Mouse (Mus musculus): ENCODE results near the gene Slc35f1. TPM values are rescaled to one million over a fixed set of nuclear protein-coding genes. Genes with fewer than 3 reads are reported as not detected.

The Slc35f1 gene
- total and polyA plus RNA-seq, 2 experiments: not detected

DNA sequence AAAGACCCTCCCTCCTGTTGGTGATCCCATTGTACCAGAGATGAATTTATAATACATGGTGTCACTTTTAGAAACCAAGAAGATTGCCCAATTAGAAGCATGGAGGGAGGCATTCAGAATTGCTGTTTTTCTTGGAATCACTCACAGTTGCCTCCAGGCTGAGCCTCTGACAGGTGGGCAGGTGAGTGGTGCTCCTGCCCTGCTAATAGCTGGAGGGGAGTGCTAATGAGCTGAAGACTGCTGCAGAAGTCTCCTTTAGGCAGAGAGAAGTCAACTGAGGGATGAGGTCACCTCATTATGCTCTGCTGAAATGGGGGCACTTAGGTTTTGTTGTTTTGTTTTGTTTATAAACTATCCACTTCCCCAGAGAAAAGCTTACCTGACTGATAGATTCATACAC, 355.6 kb downstream of the Slc35f1 start:
- Histone ChIP-seq H3K27me3 (ENCODE audit: control insufficient read depth, insufficient read depth, low read length) (no peaks in the 10 kb centered on the region; the same call in 1 of the 2 replicates), H3K4me3 (ENCODE audit: insufficient read depth, low read depth, low read length) (no peak overlapping the region), H3K36me3 (ENCODE audit: control insufficient read depth, insufficient read depth, low read length) (no peaks in the 10 kb centered on the region), H3K9ac (ENCODE audit: low read depth, low read length) (no peak overlapping the region), H3K27ac (replicated peaks; ENCODE audit: insufficient read depth, low read depth, low read length) (no peak overlapping the region), H3K4me1 (ENCODE audit: control insufficient read depth, insufficient read depth, low read length) (no peaks in the 10 kb centered on the region), H3K79me2 (ENCODE audit: control insufficient read depth, insufficient read depth, low read length) (no peaks in the 10 kb centered on the region)
- no peak for DNase-seq (ENCODE audit: extremely low read depth, low read depth, low spot score)
- TF ChIP-seq POLR2A (IDR thresholded peaks at IDR 0.05; ENCODE audit: extremely low read depth, insufficient read depth, low read length): no peak
- no peak for TF ChIP-seq CTCF (IDR thresholded peaks at IDR 0.05; ENCODE audit: low read depth, low read length)

DNA sequence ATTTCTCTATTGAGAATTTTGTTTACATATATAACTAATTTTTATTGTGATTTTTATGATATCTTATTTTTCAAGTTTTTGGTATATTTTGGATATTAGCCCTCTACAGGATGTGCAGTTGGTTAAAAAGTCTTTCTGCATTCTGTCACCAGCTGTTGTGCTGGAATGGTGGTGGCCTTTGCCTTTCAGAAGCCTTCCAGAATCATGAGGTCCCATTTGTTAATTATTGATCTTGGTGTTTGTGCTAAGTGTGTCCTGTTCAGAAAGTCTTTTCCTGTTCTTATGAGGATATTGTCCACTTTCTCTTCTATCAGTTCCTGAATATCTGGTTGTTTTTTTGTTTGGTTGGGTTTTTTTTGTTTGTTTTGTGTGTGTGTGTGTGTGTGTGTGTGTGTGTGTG, 362.2 kb downstream of the Slc35f1 start:
- Histone ChIP-seq H3K79me2 (ENCODE audit: control insufficient read depth, insufficient read depth, low read length) (no peaks in the 10 kb centered on the region), H3K4me3 (ENCODE audit: insufficient read depth, low read depth, low read length) (no peak overlapping the region), H3K4me1 (ENCODE audit: control insufficient read depth, insufficient read depth, low read length) (no peaks in the 10 kb centered on the region), H3K9ac (ENCODE audit: low read depth, low read length) (no peak overlapping the region), H3K27me3 (ENCODE audit: control insufficient read depth, insufficient read depth, low read length) (no peaks in the 10 kb centered on the region), H3K27ac (replicated peaks; ENCODE audit: insufficient read depth, low read depth, low read length) (no peak overlapping the region), H3K36me3 (ENCODE audit: control insufficient read depth, insufficient read depth, low read length) (no peaks in the 10 kb centered on the region)
- TF ChIP-seq POLR2A (IDR thresholded peaks at IDR 0.05; ENCODE audit: extremely low read depth, insufficient read depth, low read length) (no peak), CTCF (IDR thresholded peaks at IDR 0.05; ENCODE audit: low read depth, low read length) (no peak)
- DNase-seq (ENCODE audit: extremely low read depth, low read depth, low spot score): peak; percentile 1

DNA sequence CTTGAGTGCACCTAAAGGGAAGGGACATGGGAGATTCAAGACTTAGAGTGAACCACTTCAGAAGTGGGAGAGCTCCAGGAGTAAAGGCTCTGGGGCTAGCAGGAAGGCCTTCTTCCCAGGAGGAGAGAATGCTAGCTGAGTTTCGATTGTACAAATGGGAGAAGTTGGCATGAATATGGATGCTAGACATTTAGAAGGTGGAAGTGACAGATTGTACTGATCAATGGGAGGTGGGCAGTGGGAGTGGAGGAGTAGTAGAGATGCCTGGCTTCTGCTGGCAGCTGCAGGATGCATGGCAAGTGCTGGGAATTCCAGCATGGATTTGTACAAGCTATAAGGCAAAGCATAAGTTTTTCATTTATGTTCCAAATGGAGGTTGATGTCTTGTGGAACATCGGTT, 370.4 kb downstream of the Slc35f1 start:
- H3K9ac ChIP-seq (ENCODE audit: low read depth, low read length): no peak overlapping the region
- no peaks in the 10 kb centered on the region for H3K79me2 ChIP-seq (ENCODE audit: control insufficient read depth, insufficient read depth, low read length)
- no peaks in the 10 kb centered on the region for H3K4me1 ChIP-seq (ENCODE audit: control insufficient read depth, insufficient read depth, low read length)
- no peak overlapping the region for H3K4me3 ChIP-seq (ENCODE audit: insufficient read depth, low read depth, low read length)
- no peak for DNase-seq (ENCODE audit: extremely low read depth, low read depth, low spot score)
- WGBS: 72% methylated on average over 2 of the region's 2 CpGs
- no peak for TF ChIP-seq POLR2A (IDR thresholded peaks at IDR 0.05; ENCODE audit: extremely low read depth, insufficient read depth, low read length)
- TF ChIP-seq CTCF (IDR thresholded peaks at IDR 0.05; ENCODE audit: low read depth, low read length): no peak
- H3K27me3 ChIP-seq (ENCODE audit: control insufficient read depth, insufficient read depth, low read length): no peaks in the 10 kb centered on the region
- H3K36me3 ChIP-seq (ENCODE audit: control insufficient read depth, insufficient read depth, low read length): no peaks in the 10 kb centered on the region
- no peak overlapping the region for H3K27ac ChIP-seq (replicated peaks; ENCODE audit: insufficient read depth, low read depth, low read length)

DNA sequence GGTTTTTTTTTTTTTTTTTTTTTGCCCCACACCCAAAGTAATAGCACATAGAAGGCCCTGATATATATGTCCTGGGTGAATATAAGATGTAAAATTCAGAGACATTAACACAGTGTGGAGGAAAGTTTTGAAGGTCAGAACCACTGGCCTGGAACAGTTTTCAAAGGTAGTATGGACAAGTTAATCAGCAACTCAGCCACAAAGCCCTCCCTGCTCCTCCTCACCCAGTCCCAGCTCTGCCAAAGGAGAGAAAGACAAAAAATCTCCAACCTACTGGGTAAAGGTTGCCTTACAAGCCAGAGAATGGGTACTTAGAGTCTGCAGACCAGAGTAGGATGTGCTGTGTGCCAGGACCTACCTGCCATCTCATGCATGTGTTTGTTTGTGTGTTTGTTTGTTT, 372.4 kb downstream of the Slc35f1 start:
- TF ChIP-seq CTCF (IDR thresholded peaks at IDR 0.05; ENCODE audit: low read depth, low read length) (no peak), POLR2A (IDR thresholded peaks at IDR 0.05; ENCODE audit: extremely low read depth, insufficient read depth, low read length) (no peak)
- H3K27ac ChIP-seq (replicated peaks; ENCODE audit: insufficient read depth, low read depth, low read length): no peak overlapping the region
- no peak overlapping the region for H3K4me3 ChIP-seq (ENCODE audit: insufficient read depth, low read depth, low read length)
- no peaks in the 10 kb centered on the region for H3K27me3 ChIP-seq (ENCODE audit: control insufficient read depth, insufficient read depth, low read length)
- no peaks in the 10 kb centered on the region for H3K36me3 ChIP-seq (ENCODE audit: control insufficient read depth, insufficient read depth, low read length)
- H3K79me2 ChIP-seq (ENCODE audit: control insufficient read depth, insufficient read depth, low read length): no peaks in the 10 kb centered on the region
- no peak overlapping the region for H3K9ac ChIP-seq (ENCODE audit: low read depth, low read length)
- H3K4me1 ChIP-seq (ENCODE audit: control insufficient read depth, insufficient read depth, low read length): no peaks in the 10 kb centered on the region
- DNase-seq (ENCODE audit: extremely low read depth, low read depth, low spot score): no peak

DNA sequence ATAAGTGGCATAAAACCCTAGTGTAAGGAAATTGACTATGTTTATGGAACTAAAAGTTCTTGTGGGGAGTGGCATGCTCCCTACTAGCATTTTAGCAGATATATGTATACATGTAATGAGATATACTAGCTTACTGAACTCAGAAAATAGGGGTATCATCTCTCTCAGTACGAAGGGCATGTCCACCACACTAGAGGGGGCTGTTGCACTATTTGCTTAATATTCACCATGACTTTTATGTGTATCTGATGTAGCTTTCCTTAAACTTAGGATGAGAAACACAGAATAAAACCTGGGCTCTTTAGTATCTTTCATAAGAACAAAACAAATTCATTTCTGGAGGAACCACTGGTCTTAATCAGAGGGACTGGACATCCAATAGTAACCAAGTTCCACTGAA, 397.5 kb downstream of the Slc35f1 start:
- TF ChIP-seq CTCF (IDR thresholded peaks at IDR 0.05; ENCODE audit: low read depth, low read length) (no peak), POLR2A (IDR thresholded peaks at IDR 0.05; ENCODE audit: extremely low read depth, insufficient read depth, low read length) (no peak)
- no peak for DNase-seq (ENCODE audit: extremely low read depth, low read depth, low spot score)

DNA sequence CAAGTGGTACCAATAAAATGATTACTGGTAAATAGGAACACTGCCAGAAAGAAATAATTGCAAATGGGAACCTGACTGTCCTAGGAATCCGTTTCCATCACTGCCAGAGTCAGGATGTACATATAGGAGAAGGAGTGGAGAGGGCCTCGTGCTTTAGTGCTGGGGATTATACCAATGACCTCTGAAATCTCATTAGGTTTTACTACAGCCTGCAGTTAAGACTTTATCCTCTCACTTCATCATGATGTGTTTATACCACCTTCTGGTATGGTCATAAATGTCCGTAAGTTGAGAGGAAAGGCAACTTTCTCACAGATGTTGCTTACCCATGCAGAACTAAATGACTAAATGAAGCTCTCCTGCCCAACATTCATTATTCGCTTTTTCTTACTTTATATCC, 401.2 kb downstream of the Slc35f1 start:
- H3K4me3 ChIP-seq (ENCODE audit: insufficient read depth, low read depth, low read length): no peak overlapping the region
- H3K79me2 ChIP-seq (ENCODE audit: control insufficient read depth, insufficient read depth, low read length): no peaks in the 10 kb centered on the region
- no peak overlapping the region for H3K9ac ChIP-seq (ENCODE audit: low read depth, low read length)
- TF ChIP-seq POLR2A (IDR thresholded peaks at IDR 0.05; ENCODE audit: extremely low read depth, insufficient read depth, low read length) (no peak), CTCF (IDR thresholded peaks at IDR 0.05; ENCODE audit: low read depth, low read length) (no peak)
- 82% methylated on average over 4 of the region's 4 CpGs for WGBS
- H3K36me3 ChIP-seq (ENCODE audit: control insufficient read depth, insufficient read depth, low read length): no peaks in the 10 kb centered on the region
- H3K27me3 ChIP-seq (ENCODE audit: control insufficient read depth, insufficient read depth, low read length): no peaks in the 10 kb centered on the region
- no peak overlapping the region for H3K27ac ChIP-seq (replicated peaks; ENCODE audit: insufficient read depth, low read depth, low read length)
- no peaks in the 10 kb centered on the region for H3K4me1 ChIP-seq (ENCODE audit: control insufficient read depth, insufficient read depth, low read length)
- DNase-seq (ENCODE audit: extremely low read depth, low read depth, low spot score): no peak

More for the DNA sequence above, 397.5 kb downstream of the Slc35f1 start:
- H3K79me2 ChIP-seq (ENCODE audit: control insufficient read depth, insufficient read depth, low read length): no peaks in the 10 kb centered on the region
- H3K27me3 ChIP-seq (ENCODE audit: control insufficient read depth, insufficient read depth, low read length): no peaks in the 10 kb centered on the region
- H3K4me1 ChIP-seq (ENCODE audit: control insufficient read depth, insufficient read depth, low read length): no peaks in the 10 kb centered on the region
- 75% methylated on average over 1 of the region's 1 CpGs for WGBS
- H3K27ac ChIP-seq (replicated peaks; ENCODE audit: insufficient read depth, low read depth, low read length): no peak overlapping the region
- no peak overlapping the region for H3K9ac ChIP-seq (ENCODE audit: low read depth, low read length)
- H3K4me3 ChIP-seq (ENCODE audit: insufficient read depth, low read depth, low read length): no peak overlapping the region
- no peaks in the 10 kb centered on the region for H3K36me3 ChIP-seq (ENCODE audit: control insufficient read depth, insufficient read depth, low read length)

Measured in liver, adult 2 months (tissue).